Mouse (Mus musculus) layer of hippocampus, adult 2 months (tissue): ENCODE measurements at regions not wholly inside any gene's neighbourhood (a gene's known extent, or its start where the extent isn't known, plus 50 kb on each side); places are given as distances from the start of the nearest gene placed in this dataset.

Experiments used
- DNase-seq, 2 experiments: peaks; one replicate each; pipeline ENCODE4 v3.0.0; 2022; ENCODE audit warnings: low spot score in 2 of 2
- H3K27ac ChIP-seq: fragments of 200-600 bp; 2 replicates; pipeline ENCODE4 v1.8.1; 2022
- H3K4me3 ChIP-seq: fragments of 200-600 bp; 2 replicates; pipeline ENCODE4 v1.8.1; 2022; ENCODE audit warnings: mild to moderate bottlenecking
- CTCF ChIP-seq: fragments of 200-600 bp; conservative IDR thresholded peaks from 2 replicates; pipeline ENCODE4 v1.8.1; 2022; ENCODE audit warnings: antibody characterized with exemption, mild to moderate bottlenecking, moderate library complexity

DNA sequence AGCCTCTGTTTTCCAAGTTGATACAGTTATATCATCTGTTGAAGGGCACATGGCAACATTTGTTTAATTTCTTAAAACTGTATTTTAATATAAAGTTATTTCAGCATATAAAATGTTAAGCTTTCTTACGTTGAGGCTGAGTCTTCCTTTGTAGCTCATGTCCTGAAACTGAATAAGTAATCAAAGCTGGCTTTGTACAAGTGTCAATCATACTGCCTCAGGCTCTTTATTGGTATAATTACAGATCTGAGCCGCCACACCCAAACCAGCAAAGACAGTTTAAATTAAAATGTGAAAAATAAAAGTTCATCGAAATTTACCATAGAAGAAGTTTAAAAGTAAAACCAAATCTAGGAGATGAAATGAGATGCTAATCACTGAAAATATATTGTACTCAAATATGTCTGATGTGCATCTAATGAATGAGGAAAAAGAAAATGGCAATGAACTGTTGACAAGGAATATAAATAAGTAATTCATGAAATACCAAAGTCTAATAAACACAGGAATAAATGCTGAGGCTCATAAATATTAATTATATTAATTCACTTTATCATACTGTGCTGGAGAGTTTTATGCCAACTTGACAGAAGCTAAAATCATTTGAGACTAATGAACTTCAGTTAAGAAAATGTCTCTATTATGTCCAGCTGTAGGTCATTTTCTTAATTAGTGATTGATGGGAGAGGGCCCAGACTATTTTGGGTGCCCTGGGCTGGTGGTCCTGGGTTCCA lies 1248.4 kb upstream of the Lrrn3 start:
- Histone ChIP-seq H3K27ac (peak overlapping the region; percentile 68; the same call in 1 of the 2 replicates), H3K4me3 (no peak overlapping the region)
- no peak for TF ChIP-seq CTCF
- no peak for DNase-seq
